Mouse (Mus musculus) spleen, postnatal 36 days (tissue): Measurements from ENCODE around the gene Elof1.
"Not testable (repeated sequence)": the region's sequence is repeated elsewhere in the genome, so short reads cannot be mapped to it uniquely, and the experiment has no call there.

Source experiments
- DNase-seq, 2 experiments: peaks; one replicate each; pipeline ENCODE4 v3.0.0; 2022; ENCODE audit warnings: low spot score in 2 of 2, mixed read lengths in 1 of 2

The Elof1 gene

DNA sequence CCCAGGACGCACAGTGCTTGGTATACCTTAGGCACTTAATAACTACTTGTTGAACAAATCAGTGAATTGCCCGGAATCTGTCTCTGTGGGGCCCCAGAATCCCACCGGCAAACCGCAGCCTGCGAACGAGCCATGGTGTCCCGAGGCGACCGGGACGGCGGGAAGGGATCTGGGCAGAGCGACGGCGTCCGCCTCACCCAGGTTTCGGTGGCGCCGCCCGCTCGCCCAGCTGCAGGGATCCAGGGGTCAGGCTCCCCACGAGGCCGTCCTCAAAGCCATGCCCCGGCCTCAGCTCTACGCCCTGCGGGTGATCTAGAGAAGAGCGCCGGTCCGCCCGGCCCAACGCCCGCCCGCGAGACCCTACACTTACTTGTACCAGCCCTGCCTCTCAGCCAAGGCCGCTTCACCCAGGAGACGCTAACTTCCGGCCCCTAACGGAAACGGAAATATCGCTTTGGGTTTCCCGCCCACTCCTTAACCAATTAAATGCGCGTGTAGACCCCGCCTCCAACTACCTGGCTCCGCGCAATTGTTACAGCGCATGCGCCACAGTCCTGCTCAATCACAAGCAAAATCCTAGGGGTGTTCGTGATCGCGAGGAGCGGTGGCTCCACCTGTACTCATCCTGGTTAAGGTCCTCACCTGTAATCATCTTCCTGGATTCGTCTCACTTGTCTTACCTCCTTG is at the start of gene Elof1:
TSS of gene Elof1 (minus strand) at position 433 of the 687 bp plus-strand sequence.
- peak; percentile 94 to 96 for DNase-seq

DNA sequence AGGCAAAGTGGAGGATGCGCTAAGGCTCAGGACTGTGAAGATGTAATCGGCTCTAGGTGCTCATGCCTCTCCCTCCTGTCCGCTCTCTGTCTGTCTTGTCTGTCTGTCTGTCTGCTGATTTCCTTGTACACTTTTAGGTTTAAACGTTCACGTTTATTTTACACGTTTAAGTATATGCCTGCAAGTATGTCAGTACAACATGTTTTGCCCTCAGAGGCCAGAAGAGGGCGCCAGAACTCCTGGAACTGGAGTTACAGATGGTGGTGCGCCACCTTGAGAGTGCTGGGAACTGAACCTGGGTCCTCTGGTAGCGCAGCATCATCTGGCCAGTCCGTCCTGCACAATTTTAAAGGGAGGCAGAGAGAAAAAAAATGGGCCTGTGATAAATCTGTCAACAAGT is 49.7 kb upstream of the Elof1 start:
- DNase-seq, result no peak

DNA sequence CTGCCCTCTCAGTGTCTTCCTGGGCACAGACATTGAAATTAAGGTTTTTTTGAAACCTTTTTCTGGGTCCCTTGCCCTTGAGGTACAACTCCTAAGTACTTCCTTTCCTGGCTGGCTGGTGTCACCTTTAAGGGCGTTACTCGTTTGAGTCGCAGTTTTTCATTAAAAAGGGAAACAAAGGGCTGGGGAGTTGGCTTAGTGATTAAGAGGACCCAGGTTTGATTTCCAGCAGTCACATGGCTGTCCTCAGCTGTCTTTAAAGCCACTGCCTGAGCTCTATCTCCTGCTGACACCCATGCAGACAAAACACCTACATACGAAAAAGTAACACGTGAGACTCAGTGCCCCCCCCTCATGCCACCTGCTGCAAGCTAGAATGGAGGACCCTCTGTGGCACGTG is 49.0 kb upstream of the Elof1 start:
- no peak for DNase-seq

DNA sequence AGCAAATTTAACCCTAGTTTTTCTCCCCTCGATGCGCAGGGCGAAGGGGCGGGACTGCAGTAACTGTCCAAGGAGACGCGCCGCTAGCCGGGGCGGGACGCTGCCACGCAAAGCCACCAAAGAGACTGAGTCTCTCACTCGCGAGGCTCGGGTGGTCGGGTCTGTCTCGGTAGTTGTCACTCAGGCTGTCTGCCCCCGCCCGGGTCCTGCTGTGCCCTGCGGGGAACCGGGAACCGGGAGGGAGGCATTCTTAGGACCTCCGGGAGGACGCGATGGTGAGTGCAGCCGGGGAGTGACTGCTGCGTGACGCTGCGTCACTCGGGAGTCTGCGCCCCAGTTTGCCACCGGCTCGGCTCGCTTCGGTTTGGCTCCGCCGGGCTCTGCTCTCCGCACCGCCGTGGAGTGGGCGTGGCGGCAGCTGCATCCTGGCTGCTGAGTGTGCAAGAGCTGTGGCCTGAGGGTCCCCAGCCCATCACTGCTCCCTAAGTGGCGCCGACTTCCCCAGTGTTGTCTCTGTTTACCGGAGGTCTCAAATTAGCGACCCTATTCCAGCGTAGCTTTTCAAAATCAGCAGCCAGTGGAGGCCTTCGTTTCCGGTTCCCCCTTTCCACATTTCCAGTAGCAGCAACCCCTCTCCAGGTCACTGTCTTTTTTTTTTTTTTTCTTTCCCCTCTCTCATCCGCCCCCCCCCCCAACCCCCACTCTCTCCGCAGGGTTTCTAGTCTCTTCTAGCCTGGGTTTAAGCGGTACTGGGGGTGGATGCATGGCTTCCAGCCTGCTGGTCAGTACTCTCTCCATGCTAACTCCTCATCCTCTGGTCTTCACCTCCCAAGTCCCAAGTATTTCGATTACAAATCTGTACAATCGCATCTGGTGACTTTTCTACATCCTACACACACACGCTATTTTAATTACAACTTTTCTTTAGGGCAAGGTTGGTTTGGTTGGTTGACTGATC is 48.0 kb upstream of the Elof1 start:
- DNase-seq, result no peak

DNA sequence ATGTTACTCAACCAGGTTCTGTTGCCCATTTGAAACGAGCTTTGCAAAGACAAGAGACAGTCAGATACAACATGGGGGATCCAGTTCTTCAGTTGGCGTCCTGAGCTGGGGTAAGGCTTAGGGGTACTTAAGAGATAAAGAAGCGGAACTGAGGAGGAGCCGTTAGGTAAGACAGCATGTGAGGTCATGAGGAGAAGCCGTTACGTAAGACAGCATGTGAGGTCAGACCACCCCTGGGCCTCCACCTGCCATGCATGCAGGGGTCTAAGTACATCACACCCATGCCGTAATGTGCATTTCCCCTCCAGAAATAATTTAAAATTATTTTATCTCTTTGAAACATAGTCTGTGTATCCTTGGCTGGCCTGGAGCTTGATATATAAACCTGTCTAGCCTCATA is 45.9 kb upstream of the Elof1 start:
- no peak for DNase-seq

DNA sequence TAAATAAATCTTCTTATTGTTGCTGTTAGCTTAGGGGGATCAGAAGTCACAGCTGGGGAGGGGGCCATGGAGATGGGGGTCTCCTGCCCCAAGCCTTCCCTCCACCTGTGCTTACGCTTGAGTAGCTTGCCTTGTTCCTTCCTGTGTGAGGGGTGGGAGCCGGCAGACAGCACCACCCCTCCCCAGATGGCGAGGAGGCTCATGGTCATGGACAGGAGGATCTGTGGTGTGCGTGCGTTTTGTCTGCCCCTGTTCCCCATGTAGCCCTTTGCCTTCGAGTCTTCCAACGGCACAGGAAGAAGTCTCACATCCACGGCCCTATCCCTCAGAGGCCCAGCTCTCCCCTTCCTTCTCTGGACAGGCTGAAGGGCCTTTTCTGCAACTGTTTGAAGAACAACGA is 45.3 kb upstream of the Elof1 start:
- no peak for DNase-seq

DNA sequence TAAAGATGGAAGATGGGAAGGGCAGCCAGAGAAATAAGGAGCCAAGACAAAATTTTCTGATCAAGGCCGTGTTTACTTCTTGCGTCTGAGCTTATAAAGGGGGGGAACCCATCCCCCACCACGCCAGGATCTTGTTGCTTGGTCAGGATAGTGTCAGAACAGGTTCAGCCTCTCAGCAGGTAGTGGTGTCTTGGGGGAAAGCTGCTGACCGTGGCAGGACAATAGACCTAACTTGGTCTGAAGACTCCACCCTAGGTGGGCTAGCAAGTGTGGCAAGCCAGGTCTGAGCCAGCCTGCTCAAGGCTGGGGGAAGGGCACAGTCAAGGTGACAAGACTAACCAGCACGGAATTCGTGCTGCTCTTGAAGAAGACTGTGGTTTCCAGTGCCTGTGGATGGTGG is 44.3 kb upstream of the Elof1 start:
- DNase-seq, result no peak

DNA sequence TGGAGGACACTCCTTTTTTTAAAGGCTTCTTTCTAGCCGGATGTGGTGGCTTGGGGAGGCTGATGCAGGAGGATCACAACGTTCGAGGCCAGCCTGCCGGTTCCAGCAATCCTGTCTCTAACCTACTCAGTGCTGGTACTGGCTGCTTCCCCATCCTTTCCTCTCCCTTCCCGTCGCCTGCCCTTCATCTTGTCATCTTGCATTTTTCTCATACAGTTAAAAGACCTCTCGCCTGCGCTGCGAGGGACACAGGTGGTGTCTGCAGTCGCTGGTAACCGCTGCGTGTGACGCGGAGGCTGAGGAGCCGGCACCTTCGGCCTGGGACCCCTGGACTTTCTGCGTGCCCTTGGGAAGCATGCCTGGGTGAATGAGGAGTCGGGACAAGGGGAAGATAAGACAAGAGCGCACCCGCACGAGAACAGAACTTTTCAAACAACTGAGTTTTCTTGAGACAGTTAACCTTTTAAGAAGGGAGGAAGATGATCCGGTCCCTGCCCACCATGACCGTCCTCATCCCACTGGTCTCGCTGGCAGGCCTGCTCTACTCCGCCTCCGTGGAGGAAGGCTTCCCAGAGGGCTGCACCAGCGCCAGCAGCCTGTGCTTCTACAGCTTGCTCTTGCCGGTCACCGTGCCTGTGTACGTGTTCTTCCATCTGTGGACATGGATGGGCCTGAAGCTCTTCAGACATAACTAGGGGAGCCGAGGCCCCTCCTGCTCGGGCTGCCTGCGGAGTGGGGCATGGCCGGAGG is 40.7 kb upstream of the Elof1 start:
- DNase-seq, result no peak

DNA sequence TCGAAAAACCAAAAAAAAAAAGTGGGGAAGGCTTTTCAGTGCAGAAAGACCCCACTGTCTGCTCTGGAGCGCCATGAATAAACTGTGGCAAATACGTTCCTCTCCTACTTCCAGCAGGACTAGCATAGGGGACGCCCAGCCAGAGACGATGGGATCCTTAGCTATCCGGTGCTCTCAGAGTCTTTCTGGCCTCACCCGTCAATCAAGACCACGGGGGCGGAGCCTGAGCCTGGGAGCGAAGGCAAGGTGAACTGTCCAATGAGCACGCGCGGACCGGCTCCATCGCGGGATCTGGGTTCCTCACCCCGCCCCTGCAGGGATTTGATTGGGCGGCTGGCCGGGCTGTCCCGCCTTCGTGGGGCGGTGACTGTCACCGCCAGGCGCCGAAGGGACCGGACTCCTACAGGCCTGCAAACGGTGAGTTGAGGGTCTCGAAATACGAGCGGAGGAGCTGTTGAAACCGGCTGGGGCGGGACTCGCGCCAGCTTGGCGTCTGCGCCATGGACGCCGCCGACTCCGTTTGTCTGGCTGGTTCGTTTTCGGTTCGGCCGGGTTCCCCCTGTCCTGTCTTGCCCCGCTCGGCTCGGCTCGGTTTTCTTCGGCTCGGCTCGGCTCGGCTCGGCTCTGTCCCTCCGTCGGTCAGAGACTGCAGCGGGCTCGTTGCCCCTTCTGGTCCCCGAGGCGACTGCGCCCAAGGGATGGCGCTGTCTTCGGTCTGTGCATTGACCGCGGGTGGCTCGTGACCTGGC is 39.7 kb upstream of the Elof1 start, which contains the start of gene Pigyl:
TSS of gene Pigyl (plus strand) at position 350 of the 749 bp plus-strand sequence.
- peak; percentile 98 to 100 for DNase-seq

DNA sequence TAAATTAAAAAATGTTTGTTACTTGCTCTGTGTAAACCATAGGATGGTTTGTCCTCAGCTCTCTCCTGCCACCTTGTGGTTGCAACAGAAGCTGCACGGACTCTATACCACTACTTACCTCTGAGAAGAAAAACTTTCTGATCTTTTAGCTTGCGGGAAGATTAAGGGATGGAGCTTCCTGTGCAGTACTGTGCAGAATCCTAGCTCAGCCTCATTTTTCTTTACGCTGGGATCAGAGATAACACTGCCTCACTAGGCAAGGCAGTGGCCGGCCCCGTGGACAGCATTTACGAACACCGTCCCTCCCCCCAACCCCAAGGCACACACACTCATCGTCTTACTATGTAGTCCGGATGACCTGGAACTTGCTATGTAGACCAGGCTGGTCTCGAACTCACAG is 38.6 kb upstream of the Elof1 start:
- DNase-seq, result peak; percentile 70 to 75

DNA sequence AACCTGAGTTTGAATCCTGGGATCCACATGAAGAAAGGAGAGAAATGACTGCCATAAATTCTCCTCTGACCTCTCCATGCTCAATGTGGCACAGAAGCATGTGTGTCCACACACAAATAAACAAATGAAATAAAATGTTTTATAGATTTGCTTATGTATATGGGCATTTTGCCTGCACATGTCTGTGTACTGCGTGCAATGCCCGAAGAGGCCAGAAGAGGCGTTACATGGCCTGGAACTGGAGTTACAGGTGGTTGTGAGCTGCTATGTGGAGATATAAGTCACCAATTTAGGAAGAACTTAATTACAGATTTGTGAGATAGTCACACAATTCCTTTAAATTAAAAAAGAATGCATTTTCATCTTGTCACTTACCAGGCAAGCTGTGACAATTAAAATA is 36.8 kb upstream of the Elof1 start:
- DNase-seq, result no peak

DNA sequence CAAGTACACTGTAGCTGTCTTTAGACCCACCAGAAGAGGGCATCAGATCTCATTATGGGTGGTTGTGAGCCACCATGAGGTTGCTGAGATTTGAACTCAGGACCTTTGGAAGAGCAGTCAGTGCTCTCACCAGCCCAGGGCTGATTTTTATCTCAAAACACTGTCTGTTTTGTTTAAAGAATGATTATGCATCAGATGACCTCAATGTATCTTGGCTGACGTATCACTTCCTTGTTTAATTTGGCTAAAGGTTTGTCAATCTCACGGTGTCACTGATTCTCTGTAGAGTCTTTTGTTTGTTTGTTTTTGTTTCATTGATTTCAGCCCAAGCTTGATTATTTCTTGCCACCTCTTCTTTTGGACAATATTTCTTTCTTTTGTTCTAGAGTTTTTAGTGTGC is 34.0 kb upstream of the Elof1 start:
- DNase-seq, result no peak

DNA sequence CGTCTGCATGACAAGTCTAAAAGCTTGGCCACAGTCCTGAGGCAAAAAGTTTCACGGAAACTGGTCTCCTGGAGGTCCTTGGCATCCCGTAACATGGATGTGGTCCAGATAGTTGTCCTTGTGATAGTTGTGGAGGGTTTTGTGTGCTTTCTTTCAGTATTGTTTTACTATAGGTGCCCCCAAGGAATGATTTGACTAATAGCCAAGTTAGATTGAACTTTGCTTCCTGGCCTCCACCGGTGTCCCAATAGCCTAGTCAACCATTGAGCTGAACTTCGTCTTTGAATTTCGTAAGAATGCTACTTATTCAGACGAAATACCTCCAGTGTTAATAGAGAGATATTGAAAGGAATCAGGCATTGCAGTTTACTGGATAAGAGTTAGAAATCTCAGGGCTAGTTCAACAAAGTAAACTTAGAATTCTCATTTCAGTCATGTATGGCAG is 33.3 kb upstream of the Elof1 start:
- not testable (repeated sequence) for DNase-seq

DNA sequence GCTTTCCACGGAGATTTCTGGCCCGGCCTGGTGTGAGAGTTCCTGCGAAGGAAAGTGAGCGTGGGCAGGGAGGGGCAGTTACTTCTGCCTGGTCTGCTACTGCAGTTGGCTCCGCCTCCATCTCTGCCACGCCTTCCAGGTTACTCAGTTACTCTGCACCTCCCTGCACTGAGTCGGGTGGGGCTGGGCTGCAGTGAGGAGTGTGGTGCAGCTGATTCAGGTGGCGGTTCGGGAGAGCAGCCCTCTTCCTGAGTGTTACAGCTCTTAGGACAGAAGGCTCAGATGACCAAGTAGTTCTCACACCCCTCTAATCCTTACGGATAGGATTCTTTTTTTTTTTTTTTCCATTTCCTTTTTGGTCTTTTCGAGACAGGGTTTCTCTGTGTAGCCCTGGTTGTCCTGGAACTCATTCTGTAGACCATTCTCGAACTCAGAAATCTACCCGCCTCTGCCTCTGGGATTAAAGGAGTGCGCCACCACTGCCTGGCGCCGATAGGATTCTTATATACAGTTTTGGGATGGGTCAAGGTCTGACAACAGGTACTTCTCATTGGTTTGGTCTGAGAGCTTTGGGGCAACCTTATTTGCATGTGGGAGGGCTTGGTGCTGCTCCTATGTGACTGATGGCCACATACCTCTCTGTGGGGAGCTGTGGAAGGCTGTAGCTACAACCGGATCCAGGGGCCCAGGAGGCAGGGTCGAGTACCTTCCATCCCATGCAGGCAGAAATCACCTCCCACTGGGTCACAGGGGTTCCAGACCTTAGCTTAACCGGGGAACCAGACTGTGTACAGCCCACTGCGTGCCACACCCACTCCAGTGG is 32.7 kb upstream of the Elof1 start:
- no peak for DNase-seq

DNA sequence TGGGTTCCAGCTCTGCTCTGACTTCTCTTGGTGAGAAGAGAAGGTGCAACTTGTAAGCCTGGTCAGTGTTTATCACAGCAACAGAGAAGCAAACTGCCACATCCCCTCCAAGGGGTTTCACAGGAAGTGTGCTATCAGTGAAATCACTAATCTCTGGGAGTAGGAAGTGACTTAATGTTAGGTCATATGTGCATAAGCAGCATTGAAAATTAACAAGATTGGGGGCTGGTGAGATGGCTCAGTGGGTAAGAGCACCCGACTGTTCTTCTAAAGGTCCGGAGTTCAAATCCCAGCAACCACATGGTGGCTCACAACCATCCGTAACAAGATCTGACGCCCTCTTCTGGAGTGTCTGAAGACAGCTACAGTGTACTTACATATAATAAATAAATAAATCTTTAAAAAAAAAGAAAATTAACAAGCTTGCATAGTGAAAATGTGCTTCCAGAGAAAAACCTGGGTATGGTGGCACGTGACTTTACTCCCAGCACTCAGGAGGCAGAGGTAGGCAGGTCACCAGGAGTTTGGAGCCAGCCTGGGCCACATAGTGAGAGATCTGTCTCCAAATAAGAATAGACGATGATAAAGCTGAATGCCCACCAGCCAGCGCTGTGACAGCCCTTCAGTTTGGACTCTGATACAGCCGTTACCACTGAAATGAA is 27.5 kb upstream of the Elof1 start:
- DNase-seq, result no peak

DNA sequence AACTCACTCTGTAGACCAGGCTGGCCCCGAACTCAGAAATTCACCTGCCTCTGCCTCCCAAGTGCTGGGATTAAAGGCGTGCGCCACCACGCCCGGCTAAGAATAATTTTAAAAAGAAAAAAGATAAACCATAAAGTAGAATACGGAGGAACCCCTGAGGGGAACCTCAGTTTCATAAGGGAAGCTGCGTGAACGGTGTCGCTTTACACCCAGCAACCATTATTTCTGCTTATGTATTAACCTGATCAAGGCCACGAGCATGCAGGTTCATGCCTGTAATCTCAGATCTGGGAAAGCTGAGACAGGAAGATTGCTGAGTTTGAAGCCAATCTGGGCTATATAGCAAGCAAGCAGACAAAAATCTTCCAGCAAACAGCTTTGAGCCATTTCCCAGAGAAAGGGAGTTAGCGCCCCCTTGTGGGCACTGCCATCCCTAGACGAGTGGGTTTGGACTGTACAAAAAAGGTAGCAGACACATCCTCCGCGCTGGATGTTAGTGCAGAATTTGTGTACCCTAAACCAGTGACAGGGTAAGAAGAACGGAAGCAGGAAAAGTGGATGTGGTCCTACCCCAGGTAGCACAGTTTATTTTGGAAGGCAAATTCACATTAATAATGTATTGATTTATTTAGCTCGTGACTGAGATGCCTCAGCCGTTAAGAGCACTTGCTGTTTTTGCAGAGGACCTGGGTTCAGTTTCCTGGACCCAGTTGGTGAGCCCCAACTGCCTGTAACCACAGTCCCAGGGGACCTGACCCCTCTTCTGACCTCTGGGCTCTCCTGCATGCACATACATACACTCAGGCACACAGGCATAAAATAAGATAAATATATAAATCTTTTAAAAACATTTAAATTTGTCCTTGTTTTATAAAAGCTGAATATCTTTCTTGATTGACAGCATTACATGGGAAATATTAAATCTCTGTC is 26.4 kb upstream of the Elof1 start:
- peak; percentile 83 to 87 for DNase-seq

DNA sequence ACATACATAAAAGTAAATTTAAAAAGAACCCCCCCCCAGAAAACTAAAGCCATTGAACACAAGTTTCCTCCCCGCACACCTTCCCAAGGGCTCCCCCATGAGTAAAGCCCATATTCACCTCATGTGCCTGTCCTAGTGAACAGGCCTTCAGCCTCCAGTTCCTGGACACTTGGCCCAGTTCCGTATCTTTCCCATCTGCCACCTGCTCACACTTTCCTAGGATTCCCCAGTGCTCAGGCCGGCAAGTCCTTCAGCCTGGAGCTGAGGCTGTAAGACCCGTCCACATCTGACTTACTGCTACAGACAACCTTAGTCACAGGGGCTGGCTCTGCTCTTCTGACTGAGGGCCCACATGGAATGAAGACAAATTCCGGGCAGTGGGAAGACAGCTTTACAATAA is 22.8 kb upstream of the Elof1 start:
- no peak for DNase-seq

DNA sequence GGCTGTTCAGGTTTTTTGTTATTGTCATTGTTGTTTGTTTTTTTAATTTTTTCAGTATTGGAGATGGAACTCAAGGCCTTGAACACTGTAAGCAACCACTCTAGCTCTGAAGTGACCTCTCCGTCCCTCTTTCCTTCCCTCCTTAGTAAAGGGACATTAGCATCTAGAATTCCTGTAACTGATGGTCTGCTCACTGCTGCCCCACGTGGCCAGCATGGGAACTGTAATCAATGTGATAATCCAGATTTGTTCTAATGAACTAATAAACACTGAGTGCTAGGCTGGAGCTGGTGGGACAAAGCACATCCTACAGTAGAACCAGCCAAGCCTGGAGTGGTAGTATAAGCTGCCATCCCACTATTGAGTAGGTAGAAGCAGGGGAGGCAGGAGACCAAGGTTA is 21.5 kb upstream of the Elof1 start:
- no peak for DNase-seq
